Mouse (Mus musculus): ENCODE data around the gene Ranbp17. TPM values are rescaled to one million over a fixed set of nuclear protein-coding genes. Genes with fewer than 3 reads are reported as not detected.

Gene Ranbp17
- polyA plus RNA-seq, 1 experiment from 2014 or later, result 8.6 TPM

- ATAC-seq (ENCODE audit: insufficient number of reproducible peaks, insufficient read depth, low FRiP score, low TSS enrichment), result no peak
- Histone ChIP-seq H3K4me1 (peaks cover 8% of the 10 kb centered on the region), H3K9ac (no peak overlapping the region), H3K27ac (no peak overlapping the region), H3K4me3 (no peak overlapping the region), H3K9me3 (no peaks in the 10 kb centered on the region), H3K27me3 (no peaks in the 10 kb centered on the region), H3K4me2 (replicated peaks) (no peak overlapping the region), H3K36me3 (no peaks in the 10 kb centered on the region)
- WGBS, result 34% methylated on average over 4 of the region's 4 CpGs
Observed at GRCm38 (mm10) chr11:33309566-33309965, 204.0 kb downstream of the Ranbp17 start.

DNA sequence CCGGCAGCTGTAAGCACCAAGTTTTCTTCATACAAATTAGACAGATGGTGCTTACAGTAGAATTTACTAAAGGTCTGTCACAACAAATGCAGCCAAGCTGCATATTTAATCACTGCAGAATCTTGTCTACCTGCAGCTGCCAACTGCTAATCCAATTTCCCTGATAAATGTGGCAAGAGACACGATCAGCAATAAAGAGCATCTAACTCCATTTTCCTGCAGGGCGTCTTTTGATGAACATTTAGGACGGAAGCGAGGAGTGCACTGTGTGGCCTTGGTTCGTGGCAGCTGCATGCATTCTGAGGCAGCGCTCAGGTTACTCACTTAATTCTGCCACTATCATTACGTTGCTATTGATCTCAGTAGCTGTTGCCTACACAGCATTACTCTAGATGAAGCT, 212.7 kb downstream of the Ranbp17 start:
- Histone ChIP-seq H3K27ac (no peak overlapping the region), H3K4me1 (no peaks in the 10 kb centered on the region), H3K9me3 (no peaks in the 10 kb centered on the region), H3K9ac (no peak overlapping the region), H3K4me2 (replicated peaks) (no peak overlapping the region), H3K4me3 (no peak overlapping the region), H3K36me3 (no peaks in the 10 kb centered on the region), H3K27me3 (no peaks in the 10 kb centered on the region)
- WGBS, result 39% methylated on average over 8 of the region's 8 CpGs
- no peak for ATAC-seq (ENCODE audit: insufficient number of reproducible peaks, insufficient read depth, low FRiP score, low TSS enrichment)

- Histone ChIP-seq H3K9ac (no peak overlapping the region), H3K36me3 (no peaks in the 10 kb centered on the region), H3K9me3 (no peaks in the 10 kb centered on the region), H3K27ac (no peak overlapping the region), H3K4me1 (no peaks in the 10 kb centered on the region), H3K4me3 (no peak overlapping the region), H3K27me3 (no peaks in the 10 kb centered on the region), H3K4me2 (replicated peaks) (no peak overlapping the region)
- 75% methylated on average over 11 of the region's 11 CpGs for WGBS
- ATAC-seq (ENCODE audit: insufficient number of reproducible peaks, insufficient read depth, low FRiP score, low TSS enrichment), result no peak
Observed at GRCm38 (mm10) chr11:33299371-33299770, 214.2 kb downstream of the Ranbp17 start.

GRCm38 (mm10) chr11:33297121-33297520, 216.4 kb downstream of the Ranbp17 start:
- ATAC-seq (ENCODE audit: insufficient number of reproducible peaks, insufficient read depth, low FRiP score, low TSS enrichment), result no peak
- WGBS, result 64% methylated on average over 8 of the region's 8 CpGs

GRCm38 (mm10) chr11:33295422-33295821, 218.1 kb downstream of the Ranbp17 start:
- Histone ChIP-seq H3K4me2 (replicated peaks) (no peak overlapping the region), H3K36me3 (no peaks in the 10 kb centered on the region), H3K9ac (no peak overlapping the region), H3K4me3 (no peak overlapping the region), H3K9me3 (no peaks in the 10 kb centered on the region), H3K27ac (no peak overlapping the region), H3K27me3 (no peaks in the 10 kb centered on the region), H3K4me1 (peaks cover 5% of the 10 kb centered on the region; the same call in 1 of the 2 replicates)
- WGBS, result 39% methylated on average over 3 of the region's 3 CpGs
- ATAC-seq (ENCODE audit: insufficient number of reproducible peaks, insufficient read depth, low FRiP score, low TSS enrichment), result no peak

More at GRCm38 (mm10) chr11:33297121-33297520, 216.4 kb downstream of the Ranbp17 start:
- Histone ChIP-seq H3K27me3 (no peaks in the 10 kb centered on the region), H3K9me3 (no peaks in the 10 kb centered on the region), H3K4me3 (no peak overlapping the region), H3K9ac (no peak overlapping the region), H3K27ac (no peak overlapping the region), H3K36me3 (no peaks in the 10 kb centered on the region), H3K4me2 (replicated peaks) (no peak overlapping the region), H3K4me1 (peaks cover 5% of the 10 kb centered on the region; the same call in 1 of the 2 replicates)

DNA sequence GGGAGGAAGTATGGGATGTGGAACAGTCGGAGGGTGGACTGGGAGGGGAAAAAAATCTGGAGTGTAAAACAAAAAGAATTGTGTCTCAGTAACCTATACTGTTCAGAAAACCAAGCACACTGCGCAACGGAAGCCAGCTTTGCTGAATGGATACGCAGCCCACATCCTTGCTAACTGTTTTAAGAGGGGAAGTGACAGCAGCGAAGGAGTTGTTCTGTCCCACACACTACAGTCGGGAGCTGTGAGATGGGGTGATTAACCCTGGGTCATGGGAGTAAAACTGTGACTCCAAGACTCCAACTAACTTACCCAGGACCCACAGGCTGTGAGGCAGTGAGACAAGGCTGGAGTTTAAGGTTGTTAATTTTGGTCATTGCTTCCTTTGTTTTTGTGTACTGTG, 219.5 kb downstream of the Ranbp17 start:
- H3K27ac ChIP-seq, result no peak overlapping the region
- no peak for ATAC-seq (ENCODE audit: insufficient number of reproducible peaks, insufficient read depth, low FRiP score, low TSS enrichment)
- WGBS, result 67% methylated on average over 6 of the region's 6 CpGs

DNA sequence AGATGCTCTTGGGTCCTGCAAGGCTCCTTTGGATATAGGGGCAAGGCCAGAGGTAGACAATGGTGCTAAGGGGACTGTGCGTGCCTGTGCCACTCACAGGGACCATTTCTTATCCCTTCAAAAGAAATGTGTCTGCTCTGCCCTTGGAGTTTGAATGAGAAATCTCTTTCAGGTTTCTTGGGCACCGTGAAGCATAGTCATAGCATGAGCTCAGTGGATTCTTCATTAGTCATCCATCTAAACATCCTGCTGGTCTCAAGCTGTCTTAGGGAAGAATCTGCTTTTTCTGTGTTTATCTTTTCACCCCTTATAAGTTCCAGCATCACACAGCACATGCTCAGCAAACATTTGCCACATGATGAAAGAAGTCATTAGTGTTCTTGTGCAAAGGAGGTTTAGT, 235.0 kb downstream of the Ranbp17 start:
- no peak overlapping the region for H3K9ac ChIP-seq
- H3K9me3 ChIP-seq, result no peaks in the 10 kb centered on the region
- no peak overlapping the region for H3K27ac ChIP-seq
- ATAC-seq (ENCODE audit: insufficient number of reproducible peaks, insufficient read depth, low FRiP score, low TSS enrichment), result no peak
- 89% methylated on average over 2 of the region's 2 CpGs for WGBS
- H3K4me2 ChIP-seq (replicated peaks), result no peak overlapping the region
- H3K4me1 ChIP-seq, result no peaks in the 10 kb centered on the region
- H3K4me3 ChIP-seq, result no peak overlapping the region
- H3K27me3 ChIP-seq, result no peaks in the 10 kb centered on the region
- H3K36me3 ChIP-seq, result no peaks in the 10 kb centered on the region

More for the DNA sequence above, 219.5 kb downstream of the Ranbp17 start:
- Histone ChIP-seq H3K36me3 (no peaks in the 10 kb centered on the region), H3K9me3 (no peaks in the 10 kb centered on the region), H3K9ac (no peak overlapping the region), H3K4me3 (no peak overlapping the region), H3K27me3 (no peaks in the 10 kb centered on the region), H3K4me1 (peaks cover 5% of the 10 kb centered on the region; the same call in 1 of the 2 replicates), H3K4me2 (replicated peaks) (no peak overlapping the region)

- no peaks in the 10 kb centered on the region for H3K9me3 ChIP-seq
- no peak within 1 kb of the TSS for H3K4me3 ChIP-seq
- no peak for ATAC-seq (ENCODE audit: insufficient number of reproducible peaks, insufficient read depth, low FRiP score, low TSS enrichment)
- 93% methylated on average over 3 of the region's 3 CpGs for WGBS
- H3K27me3 ChIP-seq, result no peaks in the 10 kb centered on the region
- H3K4me1 ChIP-seq, result no peaks in the 10 kb centered on the region
- H3K27ac ChIP-seq, result no peak within 1 kb of the TSS
- no peaks in the 10 kb centered on the region for H3K36me3 ChIP-seq
- H3K4me2 ChIP-seq (replicated peaks), result no peak within 1 kb of the TSS
- no peak within 1 kb of the TSS for H3K9ac ChIP-seq
Observed at GRCm38 (mm10) chr11:33276637-33277036, 236.9 kb downstream of the Ranbp17 start, which contains the start of gene Gm12117. Gene Gm12117 (minus strand): TSS chr11:33276737.

- Histone ChIP-seq H3K36me3 (no peaks in the 10 kb centered on the region), H3K9ac (no peak overlapping the region), H3K27me3 (no peaks in the 10 kb centered on the region), H3K9me3 (no peaks in the 10 kb centered on the region), H3K4me3 (no peak overlapping the region), H3K4me1 (no peaks in the 10 kb centered on the region), H3K4me2 (replicated peaks) (no peak overlapping the region), H3K27ac (no peak overlapping the region)
- no peak for ATAC-seq (ENCODE audit: insufficient number of reproducible peaks, insufficient read depth, low FRiP score, low TSS enrichment)
- 65% methylated on average over 3 of the region's 3 CpGs for WGBS
Observed at GRCm38 (mm10) chr11:33274816-33275215, 238.7 kb downstream of the Ranbp17 start.

DNA sequence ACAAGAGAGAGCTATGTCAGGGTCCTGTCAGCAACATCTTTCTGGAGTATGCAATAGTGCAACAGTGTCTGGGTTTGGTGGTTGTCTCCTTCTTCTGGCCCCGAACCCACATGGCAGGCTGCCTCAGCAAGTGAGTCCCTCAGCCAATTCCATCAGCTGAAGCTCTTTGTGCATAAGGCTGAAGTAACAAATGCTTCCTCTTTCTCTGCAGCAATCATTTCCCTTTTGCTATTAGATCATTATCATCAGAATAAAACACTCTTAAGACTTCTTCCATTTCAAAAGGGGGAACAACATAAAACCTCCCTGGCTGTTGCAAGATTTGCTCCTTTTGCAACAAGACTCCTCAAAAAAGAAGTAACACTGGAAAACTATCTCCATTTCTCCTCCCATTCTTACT, 239.3 kb downstream of the Ranbp17 start:
- Histone ChIP-seq H3K4me1 (no peaks in the 10 kb centered on the region), H3K9ac (no peak overlapping the region), H3K4me2 (replicated peaks) (no peak overlapping the region), H3K9me3 (no peaks in the 10 kb centered on the region), H3K36me3 (no peaks in the 10 kb centered on the region), H3K27me3 (no peaks in the 10 kb centered on the region), H3K4me3 (no peak overlapping the region), H3K27ac (no peak overlapping the region)
- no peak for ATAC-seq (ENCODE audit: insufficient number of reproducible peaks, insufficient read depth, low FRiP score, low TSS enrichment)
- WGBS, result 92% methylated on average over 1 of the region's 1 CpGs

DNA sequence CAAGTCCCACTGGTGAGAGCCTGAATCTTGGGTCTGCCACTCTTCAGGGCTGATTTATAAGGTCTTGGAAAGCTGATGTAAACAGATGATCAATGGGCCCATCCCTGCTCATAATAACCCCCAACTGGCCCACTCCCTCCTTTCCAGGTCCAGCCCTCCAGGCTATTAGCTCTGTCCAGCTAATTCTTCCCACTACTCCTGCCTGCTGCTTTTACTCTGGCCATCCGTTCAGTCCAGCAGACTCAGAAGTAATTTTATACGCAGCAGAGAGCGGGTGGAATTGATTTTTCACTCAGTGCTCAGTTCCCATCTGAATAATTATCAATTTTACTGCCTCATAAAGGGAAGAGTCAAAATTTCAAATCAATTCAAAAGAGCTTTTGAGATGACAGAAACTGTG, 273.3 kb downstream of the Ranbp17 start:
- no peaks in the 10 kb centered on the region for H3K36me3 ChIP-seq
- no peak overlapping the region for H3K27ac ChIP-seq
- H3K9me3 ChIP-seq, result no peaks in the 10 kb centered on the region
- no peak overlapping the region for H3K4me3 ChIP-seq
- WGBS, result 44% methylated on average over 3 of the region's 3 CpGs
- no peaks in the 10 kb centered on the region for H3K4me1 ChIP-seq
- no peak for ATAC-seq (ENCODE audit: insufficient number of reproducible peaks, insufficient read depth, low FRiP score, low TSS enrichment)
- no peak overlapping the region for H3K9ac ChIP-seq
- no peak overlapping the region for H3K4me2 ChIP-seq (replicated peaks)
- no peaks in the 10 kb centered on the region for H3K27me3 ChIP-seq

GRCm38 (mm10) chr11:33234134-33234533, 279.4 kb downstream of the Ranbp17 start:
- Histone ChIP-seq H3K9me3 (no peaks in the 10 kb centered on the region), H3K4me1 (no peaks in the 10 kb centered on the region), H3K4me3 (no peak overlapping the region), H3K36me3 (no peaks in the 10 kb centered on the region), H3K4me2 (replicated peaks) (no peak overlapping the region), H3K27ac (no peak overlapping the region), H3K27me3 (no peaks in the 10 kb centered on the region), H3K9ac (no peak overlapping the region)
- no peak for ATAC-seq (ENCODE audit: insufficient number of reproducible peaks, insufficient read depth, low FRiP score, low TSS enrichment)
- 60% methylated on average over 3 of the region's 3 CpGs for WGBS

GRCm38 (mm10) chr11:33232056-33232455, 281.5 kb downstream of the Ranbp17 start:
- 70% methylated on average over 5 of the region's 5 CpGs for WGBS
- Histone ChIP-seq H3K4me3 (no peak overlapping the region), H3K9me3 (no peaks in the 10 kb centered on the region), H3K9ac (no peak overlapping the region), H3K4me1 (no peaks in the 10 kb centered on the region), H3K27me3 (no peaks in the 10 kb centered on the region), H3K27ac (no peak overlapping the region), H3K4me2 (replicated peaks) (no peak overlapping the region), H3K36me3 (no peaks in the 10 kb centered on the region)
- ATAC-seq (ENCODE audit: insufficient number of reproducible peaks, insufficient read depth, low FRiP score, low TSS enrichment), result no peak
